Mouse (Mus musculus) skeletal muscle tissue, adult 2 months (tissue): ENCODE data around the gene Lgr6.
"Not testable (repeated sequence)": the region's sequence is repeated elsewhere in the genome, so short reads cannot be mapped to it uniquely, and the experiment has no call there.

ENCODE experiments used
- DNase-seq: peaks from one replicate; pipeline ENCODE4 v3.0.0-alpha.2; 2012; ENCODE audit warnings: low read depth, low spot score

The Lgr6 gene

GRCm38 (mm10) chr1:135128986-135129385 is 23.9 kb upstream of the Lgr6 start:
- DNase-seq: no peak

DNA sequence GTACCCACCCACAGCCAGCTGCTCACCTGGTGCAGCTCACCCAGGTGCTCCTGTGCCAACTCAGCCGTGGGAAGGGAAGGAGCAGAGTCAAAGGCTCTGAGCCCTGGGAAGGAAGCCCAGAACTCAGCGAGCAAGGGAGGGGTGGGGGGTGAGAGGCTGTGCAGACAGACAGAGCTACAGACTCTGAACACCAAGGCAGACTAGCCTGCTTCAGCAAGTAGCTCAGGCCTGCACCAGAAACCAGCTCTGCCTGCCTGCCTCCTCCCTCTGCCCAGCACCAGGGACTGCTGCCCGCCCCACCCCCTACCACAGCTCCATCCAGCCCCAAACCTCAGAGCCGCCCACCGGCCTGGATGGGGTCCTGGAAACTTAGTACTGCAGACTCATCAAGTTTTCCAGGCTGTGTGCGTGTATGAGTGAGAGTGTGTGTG is 22.9 kb upstream of the Lgr6 start:
- no peak for DNase-seq

DNA sequence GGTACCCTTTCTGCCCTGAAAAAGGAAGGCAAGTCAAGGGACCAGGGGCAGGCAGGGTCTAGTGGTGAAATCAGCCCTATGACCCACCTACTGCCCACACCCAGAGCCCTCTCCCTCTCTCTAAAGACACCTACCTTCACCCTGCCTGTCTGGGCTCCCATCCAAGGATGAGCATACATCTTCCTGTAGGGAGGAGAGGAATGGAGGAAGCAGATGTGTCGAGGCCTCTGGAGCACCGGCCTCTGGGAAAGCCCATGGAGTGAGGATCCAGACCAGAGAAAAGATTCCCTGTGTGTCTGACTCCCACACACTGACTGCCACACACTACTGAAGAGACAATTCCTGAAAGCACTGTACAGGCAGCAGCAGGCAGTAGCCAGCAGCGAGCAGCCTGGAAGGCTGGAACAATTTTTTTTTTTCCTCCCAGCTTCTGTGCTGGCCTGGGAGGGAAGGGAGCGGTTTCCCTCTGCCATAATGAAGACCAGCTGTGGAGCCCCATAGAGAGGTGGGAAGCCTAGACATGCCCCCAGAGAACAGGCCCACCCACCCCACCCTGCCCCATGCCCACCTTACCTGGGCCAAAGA is 21.5 kb upstream of the Lgr6 start:
- DNase-seq: no peak

GRCm38 (mm10) chr1:135125990-135126389 is 20.9 kb upstream of the Lgr6 start:
- DNase-seq: no peak

GRCm38 (mm10) chr1:135124573-135125363 is 19.7 kb upstream of the Lgr6 start:
- DNase-seq: no peak

- peak; percentile 42 for DNase-seq
Observed at GRCm38 (mm10) chr1:135112661-135113060, 7.6 kb upstream of the Lgr6 start.

GRCm38 (mm10) chr1:135111271-135111670 is 6.2 kb upstream of the Lgr6 start:
- not testable (repeated sequence) for DNase-seq

GRCm38 (mm10) chr1:135110075-135110474 is 5.0 kb upstream of the Lgr6 start:
- no peak for DNase-seq

- DNase-seq: no peak
Observed at GRCm38 (mm10) chr1:135108611-135109010, 3.5 kb upstream of the Lgr6 start.

DNA sequence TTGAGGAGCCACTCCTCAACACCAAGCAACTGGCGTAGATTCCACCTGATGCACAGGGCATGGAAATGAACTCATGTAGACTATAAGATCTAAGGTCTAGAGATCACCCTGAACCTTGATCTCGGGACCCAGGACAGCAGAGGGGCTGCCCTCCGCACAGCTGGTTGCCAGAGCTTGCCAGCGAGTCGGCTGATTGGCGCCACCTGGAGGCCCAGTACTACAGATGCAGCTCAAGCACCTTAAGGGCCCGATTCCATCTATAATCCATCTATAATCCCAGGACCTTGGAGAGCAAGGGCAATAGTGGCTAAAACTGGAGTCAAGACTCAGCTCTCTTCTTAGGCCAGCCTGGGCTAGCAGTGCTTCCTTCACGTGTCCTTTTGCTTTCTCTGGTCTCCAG is 875 bp upstream of the Lgr6 start:
- peak; percentile 43 for DNase-seq

- no peak for DNase-seq
Observed at GRCm38 (mm10) chr1:135100400-135100799, 4.7 kb downstream of the Lgr6 start.

- DNase-seq: peak; percentile 79
Observed at GRCm38 (mm10) chr1:135098441-135098840, 6.6 kb downstream of the Lgr6 start.

DNA sequence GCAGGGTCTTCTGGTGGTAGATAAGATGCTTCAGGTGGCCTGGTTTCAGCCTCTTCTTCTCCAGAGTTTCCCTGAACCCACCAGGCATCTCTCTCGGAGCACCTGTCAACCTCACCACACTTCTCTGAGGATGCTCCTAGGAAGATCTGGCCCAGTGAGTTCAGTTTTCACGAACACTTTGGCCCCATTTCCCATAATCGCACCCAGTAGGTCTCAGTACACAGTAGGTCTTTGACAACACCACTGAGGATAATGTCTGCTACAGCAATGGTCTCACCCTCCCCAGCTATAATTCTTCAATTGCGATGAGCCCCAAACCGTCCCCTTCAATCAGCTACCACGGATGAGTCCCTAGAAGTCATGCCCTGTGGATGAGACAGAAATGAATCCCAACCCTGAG is 7.6 kb downstream of the Lgr6 start:
- no peak for DNase-seq

DNA sequence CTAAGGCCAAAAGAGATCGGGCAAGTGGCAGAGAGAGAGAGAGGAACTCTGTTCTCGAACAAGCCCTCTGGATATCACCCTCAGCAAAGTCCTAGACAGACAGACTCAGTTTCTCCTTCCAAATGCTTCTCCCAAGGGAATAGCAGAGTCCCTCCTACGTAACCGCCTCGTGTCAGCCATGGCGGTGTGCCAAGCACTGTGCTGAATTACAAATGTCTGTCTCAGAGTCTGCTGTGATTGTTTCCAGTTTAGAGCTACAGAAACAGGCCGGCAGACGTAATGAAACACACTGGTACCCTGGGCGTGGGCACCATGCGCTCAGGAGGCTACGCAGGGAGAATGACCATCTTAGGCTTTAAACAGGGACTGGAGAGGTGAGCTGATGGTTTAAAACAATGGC is 8.8 kb downstream of the Lgr6 start:
- no peak for DNase-seq

DNA sequence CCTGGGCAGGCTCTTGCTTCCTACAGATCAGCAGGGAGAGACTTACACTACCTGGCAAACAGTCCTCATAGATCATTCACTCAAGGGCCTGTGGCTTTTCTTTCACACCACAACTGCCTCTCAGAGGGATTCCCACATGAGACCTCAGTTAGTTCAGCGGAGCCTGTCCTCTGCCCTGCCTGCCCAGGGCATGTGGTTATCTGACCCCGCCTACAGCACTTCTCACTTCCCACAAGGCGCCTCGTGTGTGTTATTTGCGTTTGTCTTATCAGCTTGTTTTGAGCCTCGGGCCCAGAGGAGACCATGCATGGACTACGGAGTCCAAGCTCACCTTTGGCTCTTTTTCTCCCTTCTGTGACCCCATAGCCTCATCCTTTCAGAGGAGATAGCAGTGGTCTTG is 9.9 kb downstream of the Lgr6 start:
- DNase-seq: no peak

DNA sequence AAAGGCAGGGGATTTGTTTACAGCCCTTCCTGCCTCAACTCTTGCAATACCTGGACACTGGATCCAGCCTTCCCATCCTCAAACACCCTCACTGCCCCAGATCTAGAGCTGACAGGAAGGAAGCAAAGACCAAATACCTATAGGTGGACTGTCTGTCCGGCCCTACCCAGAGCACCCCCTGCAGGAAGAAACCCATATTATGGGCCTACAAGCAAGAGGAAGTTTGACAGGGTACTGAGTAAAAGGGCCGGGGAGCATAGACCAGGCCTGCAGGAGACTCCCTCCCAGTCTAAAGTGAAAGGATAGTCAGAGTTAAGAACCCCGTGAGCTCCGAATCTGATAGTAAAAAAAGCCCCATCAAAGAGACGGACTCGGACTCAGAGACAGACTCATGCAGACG is 10.4 kb downstream of the Lgr6 start:
- no peak for DNase-seq

- no peak for DNase-seq
Observed at GRCm38 (mm10) chr1:135090914-135091313, 14.2 kb downstream of the Lgr6 start.

DNA sequence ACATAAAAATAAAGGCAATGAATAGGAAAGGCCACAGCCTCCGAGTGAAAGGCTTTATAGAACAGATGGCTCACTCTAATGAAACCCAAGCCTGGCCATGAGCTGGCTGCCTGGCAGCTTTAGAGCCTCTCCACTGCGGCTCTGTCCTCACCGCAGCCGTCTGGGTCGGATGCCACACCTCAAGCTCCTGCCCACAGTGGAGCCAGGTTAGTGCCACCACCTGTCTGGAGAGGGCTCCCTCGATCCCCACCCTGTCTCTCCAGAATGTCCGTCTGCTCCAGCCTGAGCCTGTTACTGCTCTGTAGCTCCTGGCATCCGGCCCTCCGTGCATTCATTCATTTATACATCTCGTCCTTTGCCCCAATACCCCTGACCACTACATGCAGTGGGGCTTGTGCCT is 15.4 kb downstream of the Lgr6 start:
- DNase-seq: peak; percentile 29

GRCm38 (mm10) chr1:135087414-135087813 is 17.7 kb downstream of the Lgr6 start:
- no peak for DNase-seq

DNA sequence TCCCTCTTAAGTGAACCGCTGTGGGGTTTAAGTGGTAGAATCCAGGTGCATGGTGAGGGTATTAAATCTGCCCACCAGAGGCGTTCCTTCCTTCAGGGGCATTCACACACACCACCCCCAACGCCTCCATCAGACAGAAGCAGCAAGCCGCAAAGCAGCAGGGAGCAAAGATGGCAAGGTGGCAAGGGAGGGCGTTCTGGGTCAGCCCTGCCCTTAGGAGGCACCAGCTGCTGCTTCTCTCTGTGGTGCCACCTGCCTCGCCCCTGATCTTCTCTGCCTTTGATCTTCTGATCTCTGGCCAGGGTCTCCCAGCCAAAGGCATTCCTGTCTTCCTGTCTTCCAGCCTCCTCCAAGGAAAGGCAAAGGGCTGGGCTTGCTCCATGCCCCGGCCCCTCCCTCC is 19.1 kb downstream of the Lgr6 start:
- no peak for DNase-seq

GRCm38 (mm10) chr1:135085296-135085871 is 19.7 kb downstream of the Lgr6 start:
- no peak for DNase-seq

DNA sequence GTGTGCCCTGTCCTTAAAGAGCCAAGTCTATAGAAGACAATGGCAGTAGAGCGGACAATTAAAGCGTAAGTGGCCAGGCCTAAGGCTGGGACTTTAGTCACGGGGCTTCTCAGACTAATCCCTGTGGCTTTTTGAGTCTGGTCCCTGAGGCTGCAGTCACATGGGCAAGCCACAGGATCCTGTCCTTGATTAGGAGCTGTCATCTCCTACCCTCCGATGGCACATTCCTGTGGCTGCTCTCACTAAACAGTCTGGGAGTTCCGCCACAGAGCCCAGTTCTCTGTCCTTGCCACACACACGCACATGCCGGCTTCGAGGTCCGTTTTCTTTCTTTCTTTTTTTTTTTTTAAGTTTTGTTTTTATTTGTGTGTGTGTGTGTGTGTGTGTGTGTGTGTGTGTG is 21.6 kb downstream of the Lgr6 start:
- DNase-seq: no peak

- no peak for DNase-seq
Observed at GRCm38 (mm10) chr1:135082267-135082666, 22.8 kb downstream of the Lgr6 start.
